Mouse (Mus musculus) G1E (cell line): ENCODE measurements around the gene Fa2h.

Source experiments
- CTCF ChIP-seq: IDR thresholded peaks from 2 replicates; pipeline ENCODE4 v1.5.1; 2012; ENCODE audit warnings: low read depth, low read length, inconsistent platforms, mixed read lengths
- GATA1 ChIP-seq: IDR thresholded peaks from 2 replicates; pipeline ENCODE4 v1.6.1; 2012; ENCODE audit warnings: borderline replicate concordance, low read length, inconsistent platforms, mixed read lengths
- POLR2AphosphoS5 ChIP-seq: IDR thresholded peaks from 2 replicates; pipeline ENCODE4 v1.6.1; 2012; ENCODE audit warnings: low read depth, low read length, inconsistent platforms; ENCODE audit not compliant: insufficient replicate concordance

DNA sequence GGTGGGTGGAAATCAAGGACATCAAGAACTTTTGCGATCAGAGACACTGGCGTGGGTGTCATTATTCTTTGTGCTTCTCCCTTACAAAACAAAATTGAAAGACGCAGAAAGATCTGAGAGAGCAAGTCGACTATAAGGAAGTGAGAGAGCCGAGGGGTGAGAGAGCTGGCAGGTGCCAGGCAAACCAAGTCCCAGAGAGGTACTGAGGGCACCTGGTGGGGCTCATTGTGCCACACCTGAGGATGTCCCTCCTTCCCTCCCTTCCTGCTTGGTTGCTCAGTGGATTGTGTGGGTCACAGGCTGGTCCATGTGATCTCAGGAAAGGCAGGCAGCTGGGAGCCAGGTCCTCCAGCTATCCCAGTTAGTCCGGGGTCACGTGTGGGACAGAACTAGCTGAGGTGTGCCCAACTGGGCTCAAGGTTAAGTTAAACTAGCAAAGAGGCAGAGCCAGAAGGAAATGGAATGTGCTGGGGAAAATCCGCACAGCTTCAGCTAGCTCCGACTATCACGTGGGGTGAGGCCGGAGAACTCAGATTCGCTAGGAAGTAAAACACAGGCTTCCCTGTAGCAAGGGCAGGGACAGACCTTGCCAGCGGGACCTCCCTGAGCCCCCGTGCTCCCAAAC is 26.9 kb downstream of the Fa2h start:
- no peak for TF ChIP-seq CTCF
- no peak for TF ChIP-seq POLR2AphosphoS5
- no peak for TF ChIP-seq GATA1
